Mouse (Mus musculus): ENCODE measurements at regions not wholly inside any gene's neighbourhood (a gene's known extent, or its start where the extent isn't known, plus 50 kb on each side); places are given as distances from the start of the nearest gene placed in this dataset.

DNA sequence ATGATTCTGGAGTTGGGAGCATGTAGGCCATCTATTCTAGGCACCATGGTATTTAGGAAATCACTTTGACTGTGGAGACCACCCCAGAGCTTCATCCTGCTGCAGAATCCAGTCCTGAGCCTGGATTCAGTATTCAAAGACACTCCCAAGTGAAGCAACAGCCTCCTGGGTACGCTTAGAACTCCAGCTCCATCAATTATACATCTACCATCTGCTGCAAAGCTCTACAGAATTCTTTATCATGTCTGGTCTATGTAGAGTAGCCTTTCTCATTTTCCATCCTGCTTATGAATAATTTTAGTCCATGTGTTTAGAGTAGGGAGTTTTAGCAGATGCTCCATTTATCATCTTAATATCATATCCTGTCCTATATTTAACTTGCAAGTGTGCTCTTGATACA lies 139.4 kb downstream of the Cpeb2 start:
- Histone ChIP-seq H3K4me1 (ENCODE audit: control insufficient read depth, insufficient read depth, insufficient read length) (no peaks in the 10 kb centered on the region), H3K36me3 (ENCODE audit: control insufficient read depth, insufficient read depth, low read length) (no peaks in the 10 kb centered on the region), H3K4me3 (ENCODE audit: extremely low read depth, insufficient read depth, insufficient read length) (no peak overlapping the region), H3K27ac (ENCODE audit: insufficient read depth, low read length) (no peak overlapping the region), H3K27me3 (ENCODE audit: control insufficient read depth, insufficient read depth, low read length) (no peaks in the 10 kb centered on the region)
- TF ChIP-seq CTCF (IDR thresholded peaks at IDR 0.05; ENCODE audit: extremely low read depth, insufficient read depth, insufficient read length, insufficient replicate concordance): no peak
- no peak for TF ChIP-seq POLR2A (IDR thresholded peaks at IDR 0.05; ENCODE audit: low read depth, low read length)
- DNase-seq (ENCODE audit: low read depth in 1 of 2, low spot score in 2 of 2): no peak
- 74% methylated on average over 1 of the region's 1 CpGs for WGBS

DNA sequence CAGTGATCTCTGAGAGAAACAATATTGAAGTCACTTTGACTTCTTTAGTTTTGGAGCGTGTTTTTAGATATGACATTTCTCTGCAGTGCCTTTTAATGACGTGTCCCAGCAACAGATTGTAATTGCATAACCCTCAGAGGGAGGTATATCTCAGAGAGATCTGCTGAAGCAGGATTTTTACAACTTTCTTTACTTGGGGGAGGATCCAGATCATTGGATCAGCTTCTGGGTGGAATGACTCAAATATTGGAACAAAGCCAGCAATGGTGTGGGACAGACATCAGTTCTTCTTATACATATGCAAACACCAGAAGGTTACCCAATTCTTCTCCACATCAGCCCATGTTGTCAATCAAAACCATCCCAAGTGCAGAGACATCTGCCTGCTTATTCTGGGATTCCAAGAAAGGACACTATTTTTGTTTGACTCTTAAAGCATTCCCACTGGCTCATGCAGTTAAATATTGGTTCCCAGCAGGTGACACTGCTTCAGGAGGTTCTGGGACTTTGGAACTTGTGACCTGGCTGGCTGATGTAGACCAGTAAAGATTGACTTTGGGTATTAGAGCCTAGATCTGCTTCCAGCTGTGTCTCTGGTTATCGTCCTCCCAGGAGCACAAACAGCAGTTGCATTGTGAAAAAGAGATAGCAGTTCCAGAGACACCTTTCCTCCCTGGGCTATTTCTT lies 130.5 kb upstream of the C1qtnf7 start:
- H3K27ac ChIP-seq (ENCODE audit: insufficient read depth, low read length): no peak overlapping the region
- H3K4me1 ChIP-seq (ENCODE audit: control insufficient read depth, insufficient read depth, insufficient read length): no peaks in the 10 kb centered on the region
- no peak for DNase-seq (ENCODE audit: low read depth in 1 of 2, low spot score in 2 of 2)
- WGBS: 81% methylated on average over 3 of the region's 3 CpGs
- H3K36me3 ChIP-seq (ENCODE audit: control insufficient read depth, insufficient read depth, low read length): no peaks in the 10 kb centered on the region
- TF ChIP-seq CTCF (IDR thresholded peaks at IDR 0.05; ENCODE audit: extremely low read depth, insufficient read depth, insufficient read length, insufficient replicate concordance) (no peak), POLR2A (IDR thresholded peaks at IDR 0.05; ENCODE audit: low read depth, low read length) (no peak)
- H3K4me3 ChIP-seq (ENCODE audit: extremely low read depth, insufficient read depth, insufficient read length): no peak overlapping the region
- H3K27me3 ChIP-seq (ENCODE audit: control insufficient read depth, insufficient read depth, low read length): no peaks in the 10 kb centered on the region

DNA sequence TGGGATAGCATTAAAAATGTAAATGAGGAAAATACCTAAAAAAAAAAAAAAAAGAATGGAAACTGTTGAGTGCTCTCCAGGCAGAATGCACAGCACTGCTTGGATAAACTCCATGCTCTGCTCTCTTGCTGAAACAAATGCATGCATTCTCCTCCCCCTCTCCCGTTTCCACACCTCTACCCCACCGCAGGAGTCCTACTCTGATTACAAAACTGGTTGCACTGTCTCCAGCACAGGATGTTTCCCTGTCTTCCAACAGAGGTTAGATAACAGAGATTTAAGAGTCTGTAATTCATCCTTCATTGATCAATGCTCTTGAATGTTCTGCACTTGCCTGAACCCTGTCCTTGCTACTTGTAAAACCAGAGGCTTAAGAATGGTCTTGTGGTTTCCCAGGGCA lies 124.3 kb upstream of the C1qtnf7 start:
- no peak overlapping the region for H3K4me3 ChIP-seq (ENCODE audit: extremely low read depth, insufficient read depth, insufficient read length)
- no peak overlapping the region for H3K27ac ChIP-seq (ENCODE audit: insufficient read depth, low read length)
- no peaks in the 10 kb centered on the region for H3K4me1 ChIP-seq (ENCODE audit: control insufficient read depth, insufficient read depth, insufficient read length)
- WGBS: 75% methylated on average over 2 of the region's 2 CpGs
- no peak for DNase-seq (ENCODE audit: low read depth in 1 of 2, low spot score in 2 of 2)
- H3K27me3 ChIP-seq (ENCODE audit: control insufficient read depth, insufficient read depth, low read length): no peaks in the 10 kb centered on the region
- H3K36me3 ChIP-seq (ENCODE audit: control insufficient read depth, insufficient read depth, low read length): no peaks in the 10 kb centered on the region
- TF ChIP-seq CTCF (IDR thresholded peaks at IDR 0.05; ENCODE audit: extremely low read depth, insufficient read depth, insufficient read length, insufficient replicate concordance): no peak
- TF ChIP-seq POLR2A (IDR thresholded peaks at IDR 0.05; ENCODE audit: low read depth, low read length): no peak

DNA sequence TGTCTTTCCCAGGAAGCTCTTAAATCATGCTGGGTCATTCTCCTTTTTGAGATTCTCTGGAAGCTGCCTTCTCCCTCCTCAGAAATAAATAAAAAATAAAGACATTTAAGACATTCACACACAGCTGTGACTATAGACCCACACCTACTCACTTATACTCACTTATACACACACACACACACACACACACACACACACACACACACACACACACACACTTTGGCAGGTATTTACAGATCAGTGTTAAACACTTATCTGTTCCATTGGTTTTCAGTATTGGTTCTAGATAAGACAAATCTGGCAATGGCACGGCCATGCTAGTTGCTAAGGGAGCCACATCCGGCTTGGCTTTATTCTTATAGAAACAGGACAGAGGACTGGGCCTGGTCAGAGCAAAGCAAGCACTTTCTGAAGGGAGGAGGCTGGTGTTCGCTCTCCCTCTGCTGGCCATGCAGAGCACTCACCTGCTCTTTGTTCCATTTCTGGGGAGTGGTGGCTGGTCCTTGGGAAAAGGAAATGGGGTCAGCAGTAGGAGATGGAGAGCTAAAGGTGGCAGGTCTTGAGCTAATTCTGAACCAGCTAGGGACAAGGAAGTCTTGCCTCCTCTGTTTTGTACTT lies 123.8 kb upstream of the C1qtnf7 start:
- WGBS: 64% methylated on average over 3 of the region's 3 CpGs
- DNase-seq (ENCODE audit: low read depth in 1 of 2, low spot score in 2 of 2): no peak
- no peak for TF ChIP-seq POLR2A (IDR thresholded peaks at IDR 0.05; ENCODE audit: low read depth, low read length)
- peak; percentile 21; the same call in 1 of the 2 replicates for TF ChIP-seq CTCF (IDR thresholded peaks at IDR 0.05; ENCODE audit: extremely low read depth, insufficient read depth, insufficient read length, insufficient replicate concordance)
- Histone ChIP-seq H3K4me3 (ENCODE audit: extremely low read depth, insufficient read depth, insufficient read length) (no peak overlapping the region), H3K36me3 (ENCODE audit: control insufficient read depth, insufficient read depth, low read length) (no peaks in the 10 kb centered on the region), H3K27me3 (ENCODE audit: control insufficient read depth, insufficient read depth, low read length) (no peaks in the 10 kb centered on the region), H3K4me1 (ENCODE audit: control insufficient read depth, insufficient read depth, insufficient read length) (no peaks in the 10 kb centered on the region), H3K27ac (ENCODE audit: insufficient read depth, low read length) (no peak overlapping the region)

DNA sequence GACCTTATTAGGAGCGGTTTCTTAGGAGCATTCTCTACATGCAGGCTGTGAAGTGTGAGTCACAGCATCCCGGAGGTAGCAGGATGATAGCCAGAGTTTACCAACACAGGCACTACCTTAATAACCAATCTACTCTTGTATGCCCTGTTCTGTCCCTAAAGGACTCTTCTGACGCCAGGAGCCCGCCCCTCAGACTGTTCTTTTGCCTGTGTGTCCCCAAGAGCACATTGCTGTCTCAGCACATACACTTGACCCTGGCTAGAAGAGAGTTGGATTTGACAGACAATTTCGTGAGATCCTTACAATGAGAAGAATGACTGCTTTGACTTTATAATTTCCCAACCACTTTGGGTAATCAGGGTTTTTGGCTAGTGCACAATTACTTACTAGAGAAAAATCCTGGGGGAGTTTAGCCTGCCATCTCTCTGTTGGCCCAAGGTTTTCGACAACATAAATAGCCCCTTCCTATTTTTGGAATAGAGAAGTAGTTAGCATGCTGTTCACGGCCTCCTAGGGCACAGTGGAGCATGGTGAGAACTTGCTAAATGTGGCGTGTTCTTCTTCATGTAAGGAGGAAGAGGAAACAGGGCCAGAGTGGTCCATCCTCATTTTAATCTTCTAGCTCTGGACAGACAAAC lies 122.3 kb upstream of the C1qtnf7 start:
- WGBS: 51% methylated on average over 8 of the region's 8 CpGs
- Histone ChIP-seq H3K27ac (ENCODE audit: insufficient read depth, low read length) (no peak overlapping the region), H3K36me3 (ENCODE audit: control insufficient read depth, insufficient read depth, low read length) (no peaks in the 10 kb centered on the region), H3K4me1 (ENCODE audit: control insufficient read depth, insufficient read depth, insufficient read length) (no peaks in the 10 kb centered on the region), H3K4me3 (ENCODE audit: extremely low read depth, insufficient read depth, insufficient read length) (no peak overlapping the region), H3K27me3 (ENCODE audit: control insufficient read depth, insufficient read depth, low read length) (no peaks in the 10 kb centered on the region)
- TF ChIP-seq CTCF (IDR thresholded peaks at IDR 0.05; ENCODE audit: extremely low read depth, insufficient read depth, insufficient read length, insufficient replicate concordance) (no peak), POLR2A (IDR thresholded peaks at IDR 0.05; ENCODE audit: low read depth, low read length) (no peak)
- DNase-seq (ENCODE audit: low read depth in 1 of 2, low spot score in 2 of 2): no peak

DNA sequence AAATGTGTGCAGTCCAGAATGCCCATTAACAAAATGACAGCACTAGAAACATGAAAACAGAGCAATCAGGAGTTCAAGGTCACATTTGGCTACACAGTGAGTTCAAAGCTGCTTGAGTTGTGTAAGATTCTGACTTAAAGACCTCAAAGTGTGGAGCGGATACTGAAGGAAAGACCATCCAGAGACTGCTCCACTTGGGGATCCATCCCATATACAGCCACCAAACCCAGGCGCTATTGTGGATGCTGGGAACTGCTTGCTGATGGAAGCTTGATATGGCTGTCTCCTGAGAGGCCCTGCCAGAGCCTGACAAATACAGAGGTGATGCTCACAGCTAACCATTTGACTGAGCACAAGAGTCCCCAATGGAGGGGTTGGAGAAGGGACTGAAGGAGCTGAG lies 98.1 kb upstream of the C1qtnf7 start:
- TF ChIP-seq CTCF (IDR thresholded peaks at IDR 0.05; ENCODE audit: extremely low read depth, insufficient read depth, insufficient read length, insufficient replicate concordance): no peak
- TF ChIP-seq POLR2A (IDR thresholded peaks at IDR 0.05; ENCODE audit: low read depth, low read length): no peak
- H3K4me3 ChIP-seq (ENCODE audit: extremely low read depth, insufficient read depth, insufficient read length): no peak overlapping the region
- H3K36me3 ChIP-seq (ENCODE audit: control insufficient read depth, insufficient read depth, low read length): no peaks in the 10 kb centered on the region
- H3K27me3 ChIP-seq (ENCODE audit: control insufficient read depth, insufficient read depth, low read length): no peaks in the 10 kb centered on the region
- H3K27ac ChIP-seq (ENCODE audit: insufficient read depth, low read length): no peak overlapping the region
- no peaks in the 10 kb centered on the region for H3K4me1 ChIP-seq (ENCODE audit: control insufficient read depth, insufficient read depth, insufficient read length)
- DNase-seq (ENCODE audit: low read depth in 1 of 2, low spot score in 2 of 2): no peak
- 97% methylated on average over 2 of the region's 2 CpGs for WGBS
